Mouse (Mus musculus): ENCODE measurements around the gene Gas6. TPM values are rescaled to one million over a fixed set of nuclear protein-coding genes. Genes with fewer than 3 reads are reported as not detected.

Gene Gas6
- polyA plus RNA-seq, 1 experiment from 2014 or later: 36.8 TPM

DNA sequence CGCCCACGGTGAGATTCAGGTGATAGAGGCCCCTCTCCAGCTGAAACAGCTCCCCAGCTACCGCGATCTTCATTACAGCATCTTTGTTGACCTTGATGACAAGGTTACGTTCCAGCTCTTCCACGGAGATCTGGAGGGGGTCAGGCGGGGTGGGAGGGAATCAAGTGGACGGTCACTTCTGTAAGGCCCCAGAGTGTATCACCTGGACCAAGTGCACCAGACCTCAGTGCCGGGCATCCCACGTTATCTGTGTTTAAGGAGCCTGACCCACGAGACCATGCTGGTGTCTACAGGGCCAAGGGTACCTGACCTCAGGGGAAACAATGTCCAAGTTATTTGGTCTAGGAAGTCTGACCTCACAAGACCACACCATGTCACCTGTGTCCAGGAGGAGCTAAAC is 22.8 kb downstream of the Gas6 start:
- ATAC-seq (replicated peaks): no peak
- H3K27ac ChIP-seq: no peak overlapping the region
- H3K9me3 ChIP-seq: no peaks in the 10 kb centered on the region
- no peaks in the 10 kb centered on the region for H3K4me1 ChIP-seq
- H3K36me3 ChIP-seq (replicated peaks): no peaks in the 10 kb centered on the region
- H3K27me3 ChIP-seq (replicated peaks): no peaks in the 10 kb centered on the region
- no peak overlapping the region for H3K9ac ChIP-seq
- H3K4me2 ChIP-seq: no peak overlapping the region
- 88% methylated on average over 11 of the region's 11 CpGs for WGBS
- no peak overlapping the region for H3K4me3 ChIP-seq

DNA sequence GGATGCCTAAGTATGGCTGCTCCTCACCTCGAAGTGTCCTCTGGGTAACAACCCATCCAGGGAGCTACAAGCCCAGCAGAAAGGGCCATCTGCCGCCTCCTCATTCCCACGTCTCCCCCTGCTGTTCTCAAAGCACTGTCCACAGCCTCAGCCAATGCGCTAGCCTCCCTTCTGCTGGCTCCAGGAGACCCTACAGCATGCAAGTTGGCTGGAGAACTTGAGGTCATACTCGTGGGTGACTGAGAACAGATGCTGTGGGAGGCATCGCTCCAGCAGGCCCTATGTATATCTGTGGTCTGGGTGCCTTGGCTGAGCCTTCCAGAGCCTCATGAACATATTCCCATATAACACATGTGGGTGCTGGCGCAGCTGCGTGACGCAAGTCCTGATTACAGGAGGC is 25.6 kb downstream of the Gas6 start:
- H3K27me3 ChIP-seq (replicated peaks): no peaks in the 10 kb centered on the region
- H3K9ac ChIP-seq: no peak overlapping the region
- no peak overlapping the region for H3K4me2 ChIP-seq
- H3K4me1 ChIP-seq: no peaks in the 10 kb centered on the region
- WGBS: 90% methylated on average over 9 of the region's 9 CpGs
- H3K9me3 ChIP-seq: no peaks in the 10 kb centered on the region
- no peak for ATAC-seq (replicated peaks)
- H3K4me3 ChIP-seq: no peak overlapping the region
- no peaks in the 10 kb centered on the region for H3K36me3 ChIP-seq (replicated peaks)
- H3K27ac ChIP-seq: no peak overlapping the region

DNA sequence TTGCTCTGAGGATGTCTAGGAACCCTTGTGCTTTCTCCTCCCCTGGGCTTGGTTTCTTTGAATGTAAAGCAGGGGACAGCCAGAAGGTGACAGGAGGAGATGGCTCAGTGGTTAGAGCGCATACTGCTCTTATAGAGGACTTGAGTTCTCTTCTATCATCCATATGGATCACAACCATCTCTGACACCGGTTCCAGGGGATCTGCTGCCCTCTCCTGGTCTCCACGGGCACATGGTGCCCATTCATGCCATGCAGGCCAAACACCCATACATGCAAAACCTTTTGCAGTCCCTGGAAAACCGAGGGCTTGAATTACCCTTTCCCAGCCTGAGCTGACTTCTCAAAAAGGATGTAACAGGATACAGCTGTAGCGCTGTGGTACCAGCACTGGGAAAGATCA is 27.3 kb downstream of the Gas6 start:
- Histone ChIP-seq H3K9ac (no peak overlapping the region), H3K36me3 (replicated peaks) (no peaks in the 10 kb centered on the region), H3K9me3 (no peaks in the 10 kb centered on the region), H3K4me1 (no peaks in the 10 kb centered on the region), H3K4me3 (no peak overlapping the region), H3K4me2 (no peak overlapping the region), H3K27me3 (replicated peaks) (no peaks in the 10 kb centered on the region), H3K27ac (no peak overlapping the region)
- 70% methylated on average over 5 of the region's 5 CpGs for WGBS
- no peak for ATAC-seq (replicated peaks)

DNA sequence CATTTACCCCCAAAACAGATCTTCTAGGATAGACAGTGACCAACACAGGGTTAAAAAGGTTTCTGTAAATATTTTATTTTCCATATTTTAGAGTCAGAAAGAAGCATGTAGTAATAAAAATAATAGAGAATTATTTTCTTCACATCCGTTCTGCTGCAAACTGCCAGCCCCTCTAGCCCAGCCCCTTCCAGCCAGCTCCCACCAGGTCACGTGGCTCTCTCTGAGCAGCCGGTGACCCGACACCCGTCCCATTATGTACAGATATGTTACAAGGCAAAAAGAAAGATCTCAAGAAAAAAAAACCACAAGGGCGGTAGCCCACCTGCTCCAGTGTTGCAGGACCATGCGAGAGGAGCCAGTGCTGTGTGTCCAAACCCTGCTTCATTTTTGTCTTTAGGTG is 29.0 kb downstream of the Gas6 start:
- Histone ChIP-seq H3K9ac (no peak overlapping the region), H3K4me3 (no peak overlapping the region), H3K36me3 (replicated peaks) (no peaks in the 10 kb centered on the region), H3K4me2 (no peak overlapping the region), H3K27ac (no peak overlapping the region), H3K27me3 (replicated peaks) (no peaks in the 10 kb centered on the region), H3K9me3 (no peaks in the 10 kb centered on the region), H3K4me1 (no peaks in the 10 kb centered on the region)
- ATAC-seq (replicated peaks): no peak
- 66% methylated on average over 7 of the region's 7 CpGs for WGBS

DNA sequence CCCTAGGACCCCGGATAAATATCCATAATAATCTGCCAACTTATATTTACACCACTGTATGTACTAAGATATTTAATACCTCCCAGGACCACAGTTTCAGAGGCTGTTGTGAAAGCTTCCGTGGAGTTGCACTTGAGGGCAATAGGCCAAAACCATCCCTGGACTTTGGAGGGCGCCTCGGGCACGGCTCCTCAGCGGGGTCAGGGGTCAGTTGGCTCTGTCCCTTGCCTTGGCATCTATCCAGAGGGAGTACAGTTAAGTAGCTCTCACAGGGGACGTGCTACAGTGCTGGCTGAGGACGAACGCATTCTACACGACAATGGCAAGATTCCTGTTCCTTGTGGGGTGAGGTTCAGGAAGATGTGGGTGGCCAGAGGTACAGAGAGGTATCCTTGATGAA is 31.9 kb downstream of the Gas6 start:
- no peaks in the 10 kb centered on the region for H3K9me3 ChIP-seq
- ATAC-seq (replicated peaks): no peak
- H3K4me1 ChIP-seq: no peaks in the 10 kb centered on the region
- H3K9ac ChIP-seq: no peak overlapping the region
- no peak overlapping the region for H3K27ac ChIP-seq
- no peaks in the 10 kb centered on the region for H3K27me3 ChIP-seq (replicated peaks)
- H3K4me2 ChIP-seq: no peak overlapping the region
- H3K4me3 ChIP-seq: no peak overlapping the region
- no peaks in the 10 kb centered on the region for H3K36me3 ChIP-seq (replicated peaks)
- WGBS: 75% methylated on average over 10 of the region's 10 CpGs

DNA sequence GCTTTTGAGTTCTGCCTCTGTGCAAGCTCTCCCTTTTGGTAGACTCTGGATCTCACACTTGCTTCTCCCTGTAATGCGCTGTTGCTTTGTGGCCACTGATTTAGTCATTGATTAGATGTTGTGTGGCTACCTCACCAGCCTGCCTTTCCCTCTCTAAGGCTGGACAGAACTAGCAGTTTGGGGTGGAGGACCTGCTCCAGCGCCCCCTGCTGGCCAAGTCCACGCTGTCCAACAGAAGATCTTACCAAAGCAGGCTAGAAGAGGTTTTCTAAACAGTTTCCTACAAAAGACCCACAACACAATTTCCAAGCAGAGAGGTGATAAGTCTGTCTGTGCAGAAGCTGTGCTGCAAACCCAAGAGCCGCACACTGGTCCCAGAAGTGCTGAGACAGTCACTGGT is 32.4 kb downstream of the Gas6 start:
- Histone ChIP-seq H3K4me1 (no peaks in the 10 kb centered on the region), H3K27me3 (replicated peaks) (no peaks in the 10 kb centered on the region), H3K4me2 (no peak overlapping the region), H3K36me3 (replicated peaks) (no peaks in the 10 kb centered on the region), H3K9me3 (no peaks in the 10 kb centered on the region), H3K9ac (no peak overlapping the region), H3K27ac (no peak overlapping the region), H3K4me3 (no peak overlapping the region)
- 0 out of 2 replicates have a peak, but pooled peaks have one; percentile 39 for ATAC-seq (replicated peaks)
- WGBS: 36% methylated on average over 4 of the region's 4 CpGs

DNA sequence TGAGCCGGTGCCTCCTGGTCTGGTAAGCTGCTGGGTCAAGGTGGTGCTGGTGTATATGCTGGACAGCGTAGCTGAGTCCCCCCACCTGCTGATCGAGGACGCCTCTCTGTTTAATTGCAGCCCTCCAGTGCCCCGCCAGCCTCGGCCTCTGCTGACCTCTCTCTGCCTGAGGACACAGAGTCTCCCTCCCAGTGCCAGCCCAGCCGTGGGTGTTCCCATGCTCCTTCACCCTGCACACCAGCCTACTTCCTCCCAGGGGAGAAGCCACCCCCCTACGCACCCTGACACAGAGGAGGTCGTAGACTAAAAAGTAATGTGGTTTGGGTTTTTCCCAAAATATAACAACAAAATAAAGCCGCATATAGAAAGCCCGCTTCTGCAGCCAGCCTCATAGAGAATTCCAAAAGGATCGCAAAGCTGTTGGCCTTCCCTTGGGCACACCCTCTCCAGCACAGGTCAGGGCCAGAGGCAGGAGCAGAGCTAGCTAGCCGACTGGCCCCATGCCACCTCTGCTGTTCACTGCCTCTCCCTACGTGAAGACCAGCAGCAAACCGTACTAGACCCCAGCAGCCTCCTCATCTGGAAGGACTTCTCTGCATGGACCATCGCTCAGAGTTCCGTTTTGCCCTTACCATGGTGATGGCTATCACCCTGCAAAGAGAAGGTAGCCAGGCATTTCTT is 33.1 kb downstream of the Gas6 start:
- no peaks in the 10 kb centered on the region for H3K36me3 ChIP-seq (replicated peaks)
- 85% methylated on average over 17 of the region's 17 CpGs for WGBS
- no peak for ATAC-seq (replicated peaks)
- no peaks in the 10 kb centered on the region for H3K27me3 ChIP-seq (replicated peaks)
- H3K4me3 ChIP-seq: no peak overlapping the region
- H3K4me2 ChIP-seq: no peak overlapping the region
- H3K9ac ChIP-seq: no peak overlapping the region
- H3K9me3 ChIP-seq: no peaks in the 10 kb centered on the region
- no peaks in the 10 kb centered on the region for H3K4me1 ChIP-seq
- no peak overlapping the region for H3K27ac ChIP-seq

DNA sequence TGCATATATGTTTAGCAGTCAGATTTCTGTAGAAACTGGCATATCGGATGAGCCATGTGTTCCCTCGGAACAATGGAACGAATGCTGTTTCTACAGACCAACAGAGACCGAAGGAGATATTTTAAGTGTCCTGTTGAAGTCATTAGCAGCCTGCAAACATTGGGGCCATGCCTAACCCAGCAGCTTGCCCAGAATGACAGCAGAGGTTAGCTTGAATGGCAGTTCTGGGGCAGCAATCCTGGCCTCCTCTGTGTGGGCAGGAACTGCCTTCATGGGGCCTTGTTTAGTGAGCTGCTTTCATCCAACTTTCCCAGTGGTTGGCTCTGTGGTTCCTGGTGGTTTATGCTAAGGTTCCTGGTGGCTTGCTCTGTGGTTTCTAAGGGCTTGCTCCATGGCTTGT is 34.9 kb downstream of the Gas6 start:
- no peak overlapping the region for H3K4me2 ChIP-seq
- no peaks in the 10 kb centered on the region for H3K9me3 ChIP-seq
- H3K27ac ChIP-seq: no peak overlapping the region
- H3K9ac ChIP-seq: no peak overlapping the region
- no peak for ATAC-seq (replicated peaks)
- no peaks in the 10 kb centered on the region for H3K27me3 ChIP-seq (replicated peaks)
- 95% methylated on average over 4 of the region's 4 CpGs for WGBS
- peaks cover 2% of the 10 kb centered on the region; the same call in 1 of the 2 replicates for H3K4me1 ChIP-seq
- H3K4me3 ChIP-seq: no peak overlapping the region
- H3K36me3 ChIP-seq (replicated peaks): no peaks in the 10 kb centered on the region

DNA sequence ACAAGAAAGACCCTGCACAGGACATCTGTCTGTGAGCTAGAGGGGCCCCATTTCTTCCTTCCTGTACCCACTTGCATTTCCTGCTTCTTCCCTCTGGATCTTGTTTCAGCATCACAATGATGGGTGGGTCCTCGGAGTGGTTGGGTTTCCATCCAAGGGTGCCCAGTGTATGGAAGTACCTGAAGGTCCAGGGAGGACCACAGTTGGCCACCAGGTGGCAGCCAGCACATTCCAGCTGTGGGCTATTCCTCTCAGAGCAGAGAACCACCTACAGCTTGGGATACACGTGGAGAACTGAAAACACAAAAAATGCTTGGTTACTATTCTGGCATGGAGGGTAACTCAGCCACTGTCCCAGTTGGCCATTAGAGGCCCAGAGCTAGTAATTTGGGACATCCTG is 39.0 kb downstream of the Gas6 start:
- WGBS: 38% methylated on average over 2 of the region's 2 CpGs
- no peak overlapping the region for H3K9ac ChIP-seq

DNA sequence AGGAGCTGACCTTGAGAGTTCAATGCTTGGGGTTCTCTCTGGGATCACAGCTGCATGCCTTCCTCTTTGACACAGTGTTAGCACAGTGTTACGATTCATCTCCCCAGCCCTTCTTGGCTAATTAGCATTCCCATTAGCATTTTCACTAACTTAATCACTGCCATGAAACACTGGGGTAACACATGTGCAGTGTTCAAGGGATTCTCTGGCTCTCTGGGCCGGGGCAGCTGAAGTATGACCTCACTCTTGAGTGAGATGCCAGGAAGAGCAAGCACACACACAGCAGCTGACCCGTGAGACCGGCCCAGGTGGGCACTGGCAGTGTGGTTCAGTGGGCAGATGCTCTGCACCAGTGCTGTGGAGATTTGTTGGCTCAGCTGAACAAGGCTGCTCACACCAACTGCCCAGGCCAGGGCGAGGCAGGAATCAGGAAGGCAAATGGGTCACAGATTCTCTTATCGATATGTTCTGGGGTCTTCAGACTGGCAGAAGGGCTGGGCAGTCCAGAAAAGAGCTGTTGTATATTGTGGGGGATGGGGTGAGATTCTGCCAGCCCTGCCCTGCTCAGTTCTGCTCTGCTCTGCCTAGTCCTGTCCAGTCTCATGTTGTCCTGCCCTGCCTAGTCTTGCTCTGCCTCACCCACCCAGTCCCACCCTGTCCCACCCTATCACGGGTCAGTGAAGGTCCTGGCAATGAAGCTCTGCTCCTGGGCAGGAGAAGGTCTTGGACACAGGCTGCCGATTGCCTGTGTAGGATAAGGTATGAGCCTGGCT is 39.8 kb downstream of the Gas6 start:
- no peaks in the 10 kb centered on the region for H3K27me3 ChIP-seq (replicated peaks)
- WGBS: 62% methylated on average over 8 of the region's 8 CpGs
- H3K27ac ChIP-seq: no peak overlapping the region
- no peak overlapping the region for H3K4me3 ChIP-seq
- no peaks in the 10 kb centered on the region for H3K36me3 ChIP-seq (replicated peaks)
- peak; percentile 72 for ATAC-seq (replicated peaks)
- no peak overlapping the region for H3K4me2 ChIP-seq
- peaks cover 4% of the 10 kb centered on the region; the same call in 1 of the 2 replicates for H3K4me1 ChIP-seq
- no peaks in the 10 kb centered on the region for H3K9me3 ChIP-seq
- H3K9ac ChIP-seq: no peak overlapping the region

More for the DNA sequence above, 39.0 kb downstream of the Gas6 start:
- Histone ChIP-seq H3K27me3 (replicated peaks) (no peaks in the 10 kb centered on the region), H3K4me1 (peaks cover 4% of the 10 kb centered on the region; the same call in 1 of the 2 replicates), H3K4me3 (no peak overlapping the region), H3K4me2 (no peak overlapping the region), H3K9me3 (no peaks in the 10 kb centered on the region), H3K27ac (no peak overlapping the region), H3K36me3 (replicated peaks) (no peaks in the 10 kb centered on the region)
- ATAC-seq (replicated peaks): peak; percentile 79

DNA sequence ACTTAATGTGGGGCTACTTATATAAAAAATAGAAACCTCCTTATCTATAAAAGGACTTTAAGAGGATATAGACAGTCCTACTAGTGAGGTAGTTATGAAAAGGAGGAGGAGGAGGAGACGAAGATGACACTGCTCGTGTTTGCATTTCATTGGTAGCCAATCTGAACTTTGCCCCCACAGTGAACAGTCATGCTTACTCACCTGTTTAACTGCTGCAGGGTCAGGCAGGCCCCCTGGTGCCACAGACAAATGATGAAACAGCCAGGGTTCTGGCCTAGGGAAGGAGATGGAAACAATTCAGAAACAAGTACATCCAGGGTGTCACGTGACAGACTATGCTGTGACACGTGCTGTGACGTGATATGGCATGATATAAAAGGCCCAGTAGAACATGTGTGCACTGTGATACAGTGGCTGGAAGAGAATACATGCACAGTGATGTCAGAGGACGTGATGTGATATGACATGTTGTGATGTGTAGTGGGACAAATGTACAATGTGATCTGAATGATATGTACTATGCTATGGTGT is 42.5 kb downstream of the Gas6 start:
- Histone ChIP-seq H3K4me2 (no peak overlapping the region), H3K4me3 (no peak overlapping the region), H3K27me3 (replicated peaks) (no peaks in the 10 kb centered on the region), H3K9me3 (no peaks in the 10 kb centered on the region), H3K36me3 (replicated peaks) (no peaks in the 10 kb centered on the region), H3K27ac (no peak overlapping the region), H3K9ac (no peak overlapping the region), H3K4me1 (peaks cover 4% of the 10 kb centered on the region; the same call in 1 of the 2 replicates)
- ATAC-seq (replicated peaks): no peak
- 76% methylated on average over 6 of the region's 6 CpGs for WGBS

DNA sequence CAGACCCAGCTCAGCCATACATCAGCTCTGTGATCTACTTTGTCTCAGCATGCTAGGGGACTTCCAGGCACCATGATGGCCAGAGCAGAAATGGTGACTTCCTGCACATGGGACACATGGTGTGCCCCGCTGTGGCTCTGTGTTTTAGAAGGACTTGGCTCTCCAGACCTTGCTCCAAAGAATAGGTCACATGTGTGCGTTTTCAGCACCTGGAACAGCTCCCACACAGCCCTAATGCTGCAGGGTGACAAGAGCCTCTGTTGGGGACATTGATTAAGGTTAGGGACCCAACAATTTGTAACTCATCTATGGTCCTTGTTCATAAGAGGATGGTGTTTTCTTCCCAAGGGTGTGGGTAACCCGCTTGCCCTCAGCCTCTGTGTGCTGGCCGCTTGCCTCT is 46.1 kb downstream of the Gas6 start:
- H3K27me3 ChIP-seq (replicated peaks): no peaks in the 10 kb centered on the region
- H3K9me3 ChIP-seq: no peaks in the 10 kb centered on the region
- H3K36me3 ChIP-seq (replicated peaks): no peaks in the 10 kb centered on the region
- no peak overlapping the region for H3K27ac ChIP-seq
- no peak overlapping the region for H3K4me3 ChIP-seq
- no peak overlapping the region for H3K4me2 ChIP-seq
- no peak overlapping the region for H3K9ac ChIP-seq
- H3K4me1 ChIP-seq: no peaks in the 10 kb centered on the region
- ATAC-seq (replicated peaks): no peak
- WGBS: 65% methylated on average over 4 of the region's 4 CpGs

DNA sequence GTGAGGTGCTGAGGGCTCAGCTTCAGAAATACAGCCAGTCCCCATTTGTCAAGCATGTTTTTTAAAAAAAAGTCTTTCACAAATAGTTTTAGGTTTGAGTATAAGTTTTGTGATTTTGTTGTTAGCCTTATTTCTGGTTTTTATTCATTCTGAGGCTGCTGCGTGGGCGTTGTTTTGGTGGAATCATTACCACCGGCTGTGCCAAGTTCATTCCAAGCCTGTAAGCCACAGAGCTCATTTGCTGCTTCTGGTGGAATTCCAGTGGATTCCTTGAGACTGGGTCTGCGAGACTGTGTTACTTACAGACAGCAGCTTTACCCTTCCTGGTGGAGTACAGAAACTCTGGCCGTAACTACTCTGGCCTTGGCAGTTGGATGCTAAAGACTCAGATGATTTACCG is 47.8 kb downstream of the Gas6 start:
- 91% methylated on average over 6 of the region's 6 CpGs for WGBS
- Histone ChIP-seq H3K9me3 (no peaks in the 10 kb centered on the region), H3K4me2 (no peak overlapping the region), H3K27ac (no peak overlapping the region), H3K36me3 (replicated peaks) (no peaks in the 10 kb centered on the region), H3K27me3 (replicated peaks) (no peaks in the 10 kb centered on the region), H3K9ac (no peak overlapping the region), H3K4me3 (no peak overlapping the region), H3K4me1 (no peaks in the 10 kb centered on the region)
- ATAC-seq (replicated peaks): no peak

Data from midbrain, embryonic 15.5 days (tissue).